Comparison of ENCODE assay signal across 7 mouse cellular contexts in the genomic region with DNA sequence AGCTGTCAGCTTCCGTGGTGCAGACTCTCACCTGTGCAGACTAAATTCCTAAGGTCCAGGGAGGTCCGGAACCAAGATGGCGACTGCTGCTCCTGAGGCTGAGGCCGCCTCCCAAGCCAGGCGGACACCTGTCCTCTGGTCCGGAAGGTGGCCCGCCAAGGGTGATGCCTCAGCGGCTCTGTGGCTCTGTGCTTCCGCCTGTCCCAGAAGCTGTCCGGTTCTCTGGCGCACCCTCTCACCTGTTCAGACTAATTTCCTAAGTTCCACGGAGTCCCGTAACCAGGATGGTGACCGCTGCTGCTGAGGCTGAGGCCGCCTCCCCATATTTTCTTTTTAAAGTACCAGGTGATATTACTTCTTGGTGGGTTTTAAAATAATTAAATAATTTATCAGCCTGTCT.
DNase-seq lines count a peak whose midpoint lies in the region; ATAC-seq lines count a peak whose summit lies in the region.
"Not testable (repeated sequence)": the region's sequence is repeated elsewhere in the genome, so short reads cannot be mapped to it uniquely, and the experiment has no call there.

No protein-coding gene starts in this region.

- not testable (repeated sequence) for H3K9ac ChIP-seq in forebrain, embryonic 14.5 days (ENCODE audit: low read length); hindbrain, embryonic 13.5 days; kidney, embryonic 15.5 days; midbrain, embryonic 11.5 days (ENCODE audit: low read length); midbrain, embryonic 16.5 days (ENCODE audit: low read depth, low read length); neural tube, embryonic 14.5 days (replicated peaks; ENCODE audit: low read depth, low read length)

- H3K9me3 ChIP-seq in forebrain, embryonic 14.5 days (replicated peaks; ENCODE audit: control insufficient read depth, low read length); hindbrain, embryonic 13.5 days; kidney, embryonic 15.5 days (replicated peaks); midbrain, embryonic 11.5 days (ENCODE audit: control insufficient read depth, low read length); midbrain, embryonic 16.5 days (replicated peaks; ENCODE audit: control insufficient read depth, low read length, poor library complexity, severe bottlenecking); neural tube, embryonic 14.5 days (ENCODE audit: control insufficient read depth, low read length): not testable (repeated sequence)

- peak; percentile 9 for DNase-seq in cerebellum, adult 11-12 months
- not testable (repeated sequence) for DNase-seq in forebrain, embryonic 14.5 days (ENCODE audit: low spot score); midbrain, embryonic 11.5 days (ENCODE audit: low spot score, missing footprints)

- not testable (repeated sequence) for H3K4me3 ChIP-seq in forebrain, embryonic 14.5 days (ENCODE audit: low read depth, low read length); hindbrain, embryonic 13.5 days; kidney, embryonic 15.5 days (replicated peaks); midbrain, embryonic 11.5 days (ENCODE audit: low read depth, low read length); midbrain, embryonic 16.5 days (ENCODE audit: low read depth, low read length); neural tube, embryonic 14.5 days (ENCODE audit: low read depth, low read length)

- peak; percentile 40; the same call in 1 of the 2 replicates for ATAC-seq in forebrain, embryonic 14.5 days
- ATAC-seq in hindbrain, embryonic 13.5 days (ENCODE audit: low FRiP score): peak; percentile 79
- ATAC-seq in kidney, embryonic 15.5 days (replicated peaks; ENCODE audit: low FRiP score): peak; percentile 29; the same call in 1 of the 2 replicates
- ATAC-seq in midbrain, embryonic 11.5 days (ENCODE audit: low FRiP score): peak; percentile 49; the same call in 1 of the 2 replicates
- peak; percentile 71 for ATAC-seq in midbrain, embryonic 16.5 days
- ATAC-seq in neural tube, embryonic 14.5 days (ENCODE audit: low read depth): peak; percentile 62

- H3K4me2 ChIP-seq in forebrain, embryonic 14.5 days (ENCODE audit: low read length); hindbrain, embryonic 13.5 days; kidney, embryonic 15.5 days; midbrain, embryonic 11.5 days; midbrain, embryonic 16.5 days (ENCODE audit: low read length); neural tube, embryonic 14.5 days (ENCODE audit: low read depth, low read length): not testable (repeated sequence)

- not testable (repeated sequence) for H3K27me3 ChIP-seq in forebrain, embryonic 14.5 days (replicated peaks; ENCODE audit: control insufficient read depth, insufficient read depth, low read length); hindbrain, embryonic 13.5 days; kidney, embryonic 15.5 days; midbrain, embryonic 11.5 days (ENCODE audit: control insufficient read depth, insufficient read depth, low read length); midbrain, embryonic 16.5 days (ENCODE audit: control insufficient read depth, insufficient read depth, low read depth, low read length); neural tube, embryonic 14.5 days (ENCODE audit: control insufficient read depth, insufficient read depth, low read length)

- not testable (repeated sequence) for H3K4me1 ChIP-seq in forebrain, embryonic 14.5 days (ENCODE audit: control insufficient read depth, insufficient read depth, low read length); hindbrain, embryonic 13.5 days (replicated peaks); kidney, embryonic 15.5 days; midbrain, embryonic 11.5 days (ENCODE audit: control insufficient read depth, insufficient read depth, low read length); midbrain, embryonic 16.5 days (ENCODE audit: control insufficient read depth, insufficient read depth, low read length); neural tube, embryonic 14.5 days (ENCODE audit: control insufficient read depth, insufficient read depth, low read length)

- 88% methylated on average over 15 of the region's 15 CpGs for WGBS in forebrain, embryonic 14.5 days
- WGBS in hindbrain, embryonic 13.5 days: 90% methylated on average over 15 of the region's 15 CpGs
- WGBS in kidney, embryonic 15.5 days: 86% methylated on average over 15 of the region's 15 CpGs
- WGBS in midbrain, embryonic 11.5 days: 87% methylated on average over 15 of the region's 15 CpGs
- 83% methylated on average over 15 of the region's 15 CpGs for WGBS in midbrain, embryonic 16.5 days
- WGBS in neural tube, embryonic 14.5 days: 85% methylated on average over 15 of the region's 15 CpGs

- not testable (repeated sequence) for H3K27ac ChIP-seq in forebrain, embryonic 14.5 days (ENCODE audit: low read depth, low read length); hindbrain, embryonic 13.5 days; kidney, embryonic 15.5 days; midbrain, embryonic 11.5 days (ENCODE audit: low read depth, low read length); midbrain, embryonic 16.5 days (ENCODE audit: low read length); neural tube, embryonic 14.5 days (ENCODE audit: low read depth, low read length)

- H3K36me3 ChIP-seq in forebrain, embryonic 14.5 days (ENCODE audit: control insufficient read depth, insufficient read depth, low read length); hindbrain, embryonic 13.5 days; kidney, embryonic 15.5 days; midbrain, embryonic 11.5 days (ENCODE audit: control insufficient read depth, insufficient read depth, low read length); midbrain, embryonic 16.5 days (ENCODE audit: control insufficient read depth, insufficient read depth, low read length); neural tube, embryonic 14.5 days (ENCODE audit: control insufficient read depth, insufficient read depth, low read length): not testable (repeated sequence)

Comparison
In these comparisons a context has a peak if more than half of its experiments do, and no peak if none do; other contexts are left out.
1. ATAC-seq: peak in every context shown above with its lines; median percentile 79 in hindbrain, embryonic 13.5 days; 71 in midbrain, embryonic 16.5 days; 62 in neural tube, embryonic 14.5 days; 49 in midbrain, embryonic 11.5 days; 40 in forebrain, embryonic 14.5 days; 29 in kidney, embryonic 15.5 days.